Mouse (Mus musculus) CH12.LX (cell line): ENCODE data around the gene Npas3. TPM values are rescaled to one million over a fixed set of nuclear protein-coding genes. Genes with fewer than 3 reads are reported as not detected.

ENCODE experiments used
- DNase-seq: peaks from one replicate; pipeline ENCODE4 v3.0.0-alpha.2; 2013; ENCODE audit errors: extremely low read depth
- H3K27ac ChIP-seq: 2 replicates; pipeline ENCODE4 v1.5.1; 2012; ENCODE audit warnings: low read depth, mild to moderate bottlenecking, control low read depth, moderate library complexity; ENCODE audit not compliant: insufficient read depth
- H3K27me3 ChIP-seq: replicated peaks from 2 replicates; pipeline ENCODE3; 2012; ENCODE audit warnings: inconsistent platforms
- H3K36me3 ChIP-seq, 2 experiments: replicated peaks in 1 of 2; 2 replicates each; pipeline versions ENCODE3 to v1.6.1; 2012; ENCODE audit warnings: inconsistent platforms in 1 of 2, low read length in 1 of 2, mild to moderate bottlenecking in 1 of 2, mixed read lengths in 1 of 2, moderate library complexity in 1 of 2; ENCODE audit not compliant: control insufficient read depth in 1 of 2, insufficient read depth in 1 of 2
- H3K4me1 ChIP-seq, 2 experiments: 2 replicates each; pipeline ENCODE4 v1.6.1; 2012; ENCODE audit warnings: inconsistent platforms in 1 of 2, moderate library complexity in 1 of 2; ENCODE audit not compliant: insufficient read depth in 2 of 2, control insufficient read depth in 1 of 2
- H3K4me2 ChIP-seq: 2 replicates; pipeline ENCODE4 v1.6.1; 2012; ENCODE audit warnings: low read depth, mild to moderate bottlenecking, control low read depth; ENCODE audit not compliant: poor library complexity, insufficient read depth, severe bottlenecking
- H3K4me3 ChIP-seq, 3 experiments: fragments of 150-350 bp in 1 of 3; sonication (generic) in 1 of 3; replicated peaks in 1 of 3; 2 replicates each; pipeline versions ENCODE3 to v1.5.1; 2011 to 2012; ENCODE audit warnings: low read depth in 2 of 3, low read length in 2 of 3, mild to moderate bottlenecking in 2 of 3, moderate library complexity in 2 of 3, control low read depth in 1 of 3, improper control_type of control experiment in 1 of 3, inconsistent platforms in 1 of 3, mixed read lengths in 1 of 3; ENCODE audit not compliant: poor library complexity in 1 of 3
- H3K79me2 ChIP-seq: replicated peaks from 2 replicates; pipeline ENCODE4 v1.6.1; 2012; ENCODE audit warnings: mild to moderate bottlenecking, moderate library complexity; ENCODE audit not compliant: control insufficient read depth, poor library complexity, insufficient read depth, severe bottlenecking; ENCODE audit errors: extremely low read depth
- H3K9ac ChIP-seq: 2 replicates; pipeline ENCODE4 v1.6.1; 2012; ENCODE audit warnings: low read depth, mild to moderate bottlenecking, control low read depth, moderate library complexity; ENCODE audit not compliant: insufficient read depth
- H3K9me3 ChIP-seq: replicated peaks from 2 replicates; pipeline ENCODE3; 2012; ENCODE audit warnings: low read length, inconsistent platforms, mixed read lengths
- E2F4 ChIP-seq: IDR thresholded peaks from 2 replicates; pipeline ENCODE4 v1.6.1; 2011; ENCODE audit warnings: low read depth, low read length, improper control_type of control experiment; ENCODE audit not compliant: insufficient replicate concordance
- ELF1 ChIP-seq: IDR thresholded peaks from 2 replicates; pipeline ENCODE4 v1.6.1; 2014; ENCODE audit warnings: low read depth, mild to moderate bottlenecking, inconsistent platforms, low read length, improper control_type of control experiment
- GABPA ChIP-seq: IDR thresholded peaks from 2 replicates; pipeline ENCODE4 v1.6.1; 2012; ENCODE audit warnings: low read depth, low read length, improper control_type of control experiment, inconsistent platforms; ENCODE audit not compliant: insufficient replicate concordance
- IRF4 ChIP-seq: IDR thresholded peaks from 2 replicates; pipeline ENCODE4 v1.6.1; 2014; ENCODE audit warnings: low read depth, mild to moderate bottlenecking, inconsistent platforms, low read length, improper control_type of control experiment
- JUN ChIP-seq: IDR thresholded peaks from 2 replicates; pipeline ENCODE4 v1.6.1; 2011; ENCODE audit warnings: low read depth, mild to moderate bottlenecking, low read length, improper control_type of control experiment, moderate library complexity; ENCODE audit not compliant: insufficient read depth
- MEF2A ChIP-seq: IDR thresholded peaks from 2 replicates; pipeline ENCODE4 v1.6.1; 2014; ENCODE audit warnings: low read depth, mild to moderate bottlenecking, inconsistent platforms, low read length, improper control_type of control experiment, borderline replicate concordance
- MYC ChIP-seq: IDR thresholded peaks from 2 replicates; pipeline ENCODE4 v1.6.1; 2011; ENCODE audit warnings: low read depth, mild to moderate bottlenecking, improper control_type of control experiment, low read length
- NRF1 ChIP-seq: IDR thresholded peaks from 2 replicates; pipeline ENCODE4 v1.6.1; 2014; ENCODE audit warnings: low read depth, mild to moderate bottlenecking, inconsistent platforms, low read length, improper control_type of control experiment, moderate library complexity
- PAX5 ChIP-seq: IDR thresholded peaks from 2 replicates; pipeline ENCODE4 v1.6.1; 2012; ENCODE audit warnings: low read length, inconsistent platforms, mixed read lengths
- POLR2A ChIP-seq: IDR thresholded peaks from 2 replicates; pipeline ENCODE4 v1.6.1; 2011; ENCODE audit warnings: low read depth, mild to moderate bottlenecking, improper control_type of control experiment, low read length
- RAD21 ChIP-seq: IDR thresholded peaks from 2 replicates; pipeline ENCODE4 v1.6.1; 2011; ENCODE audit warnings: low read depth, mild to moderate bottlenecking, low read length, improper control_type of control experiment, moderate library complexity
- RCOR1 ChIP-seq: conservative IDR thresholded peaks from 2 replicates; pipeline ENCODE4 v1.6.1; 2012; ENCODE audit warnings: low read depth, mild to moderate bottlenecking, inconsistent platforms, low read length, improper control_type of control experiment
- TBP ChIP-seq: conservative IDR thresholded peaks from 2 replicates; pipeline ENCODE4 v1.6.1; 2011; ENCODE audit warnings: low read depth, low read length, improper control_type of control experiment
- TCF12 ChIP-seq: IDR thresholded peaks from 2 replicates; pipeline ENCODE4 v1.6.1; 2014; ENCODE audit warnings: low read depth, mild to moderate bottlenecking, inconsistent platforms, low read length, improper control_type of control experiment
- UBTF ChIP-seq: IDR thresholded peaks from 2 replicates; pipeline ENCODE4 v1.6.1; 2012; ENCODE audit warnings: low read depth, mild to moderate bottlenecking, inconsistent platforms, low read length, improper control_type of control experiment, moderate library complexity
- USF1 ChIP-seq: IDR thresholded peaks from 2 replicates; pipeline ENCODE4 v1.6.1; 2014; ENCODE audit warnings: low read depth, mild to moderate bottlenecking, inconsistent platforms, low read length, improper control_type of control experiment
- USF2 ChIP-seq: conservative IDR thresholded peaks from 2 replicates; pipeline ENCODE4 v1.6.1; 2011; ENCODE audit warnings: low read depth, low read length, improper control_type of control experiment
- ZC3H11A ChIP-seq: IDR thresholded peaks from 2 replicates; pipeline ENCODE4 v1.6.1; 2012; ENCODE audit warnings: low read depth, mild to moderate bottlenecking, inconsistent platforms, low read length, improper control_type of control experiment
- ZKSCAN1 ChIP-seq: IDR thresholded peaks from 2 replicates; pipeline ENCODE4 v1.6.1; 2012; ENCODE audit warnings: low read depth, inconsistent platforms, low read length, improper control_type of control experiment, borderline replicate concordance
- ZMIZ1 ChIP-seq: IDR thresholded peaks from 2 replicates; pipeline ENCODE4 v1.6.1; 2012; ENCODE audit warnings: low read depth, mild to moderate bottlenecking, inconsistent platforms, low read length, improper control_type of control experiment
- dilution Hi-C: fragments of 300-500 bp; cut with MboI; formaldehyde crosslinking; loops from 2 replicates; pipeline ENCODE4 v1.14.3; 2020; ENCODE audit warnings: low sequenced_read_pairs; ENCODE audit not compliant: extremely low pct_unique_long_range_greater_than_20kb, extremely low pct_ligation_motif_present
- in situ Hi-C: fragments of 300-500 bp; cut with MboI; formaldehyde crosslinking; loops from 3 replicates; pipeline ENCODE4 v1.14.3; 2019; ENCODE audit warnings: low sequenced_read_pairs, low pct_ligation_motif_present, low pct_unique_long_range_greater_than_20kb, mixed read lengths
- polyA plus RNA-seq: library from polyadenylated mRNA; unstranded; fragments of >175 nt; gene quantifications from 2 replicates; pipeline ENCODE4 v1.2.1, GENCODE M21; 2012; ENCODE audit warnings: low read depth; ENCODE audit not compliant: insufficient read length
- total RNA-seq, 2 experiments: library from RNA; depleted of rRNA; stranded (reverse); fragments of 300-350 nt in 1 of 2; fragments of >200 nt in 1 of 2; gene quantifications; 2 replicates each; pipeline ENCODE4 v1.2.3; 2012 to 2014

The Npas3 gene
- total and polyA plus RNA-seq, 3 experiments, result 0.13 TPM; not detected in 1

DNA sequence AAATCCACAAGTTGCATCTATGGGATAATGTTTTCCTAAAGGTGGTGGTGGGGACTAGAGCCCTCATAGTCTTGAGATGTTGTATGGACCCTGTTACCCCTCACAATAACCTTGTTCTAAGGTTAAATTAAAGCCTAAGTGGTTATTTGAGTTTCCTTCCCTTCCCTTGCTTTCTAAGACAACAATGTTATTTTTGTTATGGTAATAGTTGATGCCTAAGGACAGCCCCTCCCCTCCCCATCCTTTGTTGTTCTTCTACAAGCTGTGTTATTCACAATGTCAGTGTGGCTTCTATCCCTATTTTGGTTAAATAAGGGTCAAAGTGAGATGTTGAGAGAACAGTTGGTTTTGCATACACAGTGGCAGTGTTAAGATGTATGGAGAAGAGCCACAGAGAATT, 226.0 kb downstream of the Npas3 start:
- in situ Hi-C loops (no loop called here), dilution Hi-C loops (no loop called here)
- H3K9me3 ChIP-seq, result no peaks in the 10 kb centered on the region
- no peak for DNase-seq
- no peaks in the 10 kb centered on the region for H3K27me3 ChIP-seq
- H3K9ac ChIP-seq, result no peak overlapping the region
- H3K4me1 ChIP-seq, result peaks cover 2 to 7% of the 10 kb centered on the region in 2 experiments; a peak in 2 of 4 replicates
- no peak overlapping the region for H3K27ac ChIP-seq
- no peak overlapping the region for H3K4me3 ChIP-seq
- no peaks in the 10 kb centered on the region for H3K36me3 ChIP-seq
- TF ChIP-seq IRF4 (no peak), MEF2A (no peak), ZC3H11A (no peak), TCF12 (no peak)
- no peaks in the 10 kb centered on the region for H3K79me2 ChIP-seq
- H3K4me2 ChIP-seq, result no peak overlapping the region

GRCm38 (mm10) chr12:53484924-53485323, 236.4 kb downstream of the Npas3 start:
- Histone ChIP-seq H3K27ac (no peak overlapping the region), H3K36me3 (no peaks in the 10 kb centered on the region), H3K4me2 (peak overlapping the region; percentile 9; the same call in 1 of the 2 replicates), H3K79me2 (no peaks in the 10 kb centered on the region), H3K9me3 (no peaks in the 10 kb centered on the region), H3K4me1 (peaks cover 0 to 19% of the 10 kb centered on the region in 2 experiments; a peak in 2 of 4 replicates), H3K4me3 (no peak overlapping the region), H3K27me3 (no peaks in the 10 kb centered on the region), H3K9ac (no peak overlapping the region)
- no peak for TF ChIP-seq USF1
- no peak for TF ChIP-seq E2F4
- TF ChIP-seq GABPA, result no peak
- TF ChIP-seq POLR2A, result no peak
- no peak for TF ChIP-seq UBTF
- TF ChIP-seq RCOR1, result no peak
- no peak for TF ChIP-seq USF2
- no peak for TF ChIP-seq MYC
- no peak for TF ChIP-seq ELF1
- no peak for TF ChIP-seq JUN
- no peak for TF ChIP-seq ZKSCAN1
- dilution Hi-C loops (no loop called here), in situ Hi-C loops (no loop called here)
- peak; percentile 24 for DNase-seq

DNA sequence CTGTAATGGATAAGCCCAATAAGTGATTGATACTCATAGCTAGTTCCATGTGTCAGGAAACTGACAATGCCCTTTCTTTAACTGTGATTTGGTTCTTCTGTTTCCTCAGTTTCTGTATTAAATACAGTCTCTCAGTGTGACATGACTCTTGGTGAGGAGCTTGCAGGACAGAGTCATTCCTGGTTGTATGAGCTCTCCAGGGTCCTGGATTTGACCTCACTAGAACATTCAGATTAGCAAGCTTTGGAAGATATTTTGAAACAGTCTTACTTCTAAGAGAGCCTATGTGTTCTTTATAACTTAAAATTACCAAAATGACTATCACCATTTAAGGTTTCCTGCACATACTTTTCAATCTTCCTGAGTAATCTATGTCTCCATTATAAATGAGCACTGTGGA, 247.9 kb downstream of the Npas3 start:
- TF ChIP-seq PAX5 (no peak), RAD21 (no peak), MYC (no peak), NRF1 (no peak), TBP (no peak), ZMIZ1 (no peak)
- Histone ChIP-seq H3K9me3 (no peaks in the 10 kb centered on the region), H3K36me3 (no peaks in the 10 kb centered on the region), H3K4me3 (no peak overlapping the region), H3K4me1 (no peaks in the 10 kb centered on the region), H3K9ac (no peak overlapping the region), H3K4me2 (no peak overlapping the region), H3K79me2 (no peaks in the 10 kb centered on the region), H3K27ac (no peak overlapping the region), H3K27me3 (no peaks in the 10 kb centered on the region)
- dilution Hi-C loops (no loop called here), in situ Hi-C loops (no loop called here)
- DNase-seq, result no peak
